8 mouse cellular contexts compared by ENCODE assay signal in the genomic region with DNA sequence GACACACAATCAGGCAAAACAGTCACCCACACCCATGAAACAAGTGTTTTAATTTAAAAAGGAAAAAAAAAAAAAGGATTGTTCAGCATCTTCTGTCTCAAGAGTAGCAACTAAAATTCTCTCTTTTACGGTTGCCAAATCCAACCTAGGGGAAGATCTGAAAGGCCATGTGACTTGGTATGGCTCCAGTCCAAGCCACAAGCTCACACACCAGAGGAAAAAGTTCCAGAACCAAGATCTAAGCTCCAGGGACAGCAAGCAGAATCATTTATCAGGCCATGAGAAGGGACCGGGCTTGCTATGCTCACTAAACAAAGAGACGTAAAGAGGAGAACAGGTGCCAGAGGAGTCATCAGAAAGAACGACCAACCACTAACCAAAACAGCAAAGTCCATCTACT. TPM values are rescaled to one million over a fixed set of nuclear protein-coding genes. Genes with fewer than 3 reads are reported as not detected.
DNase-seq lines count a peak whose midpoint lies in the region; ATAC-seq and TF ChIP-seq lines count a peak whose summit lies in the region.

No protein-coding gene starts in this region.

- DNase-seq in CH12.LX (ENCODE audit: extremely low read depth): peak; percentile 7
- DNase-seq in adrenal gland, adult 2 months: peak; percentile 62
- DNase-seq in limb, embryonic 10.5 days (ENCODE audit: low spot score): no peak
- no peak for DNase-seq in midbrain, postnatal 0 days (ENCODE audit: low spot score)
- no peak for DNase-seq in MN1 (ENCODE audit: low spot score)
- no peak for DNase-seq in testis, postnatal 10 days (ENCODE audit: low spot score)
- DNase-seq in left cerebral cortex, adult 8-10 months (ENCODE audit: low spot score in 2 of 2): no peak

- H3K27me3 ChIP-seq in CH12.LX (replicated peaks): no peaks in the 10 kb centered on the region
- no peaks in the 10 kb centered on the region for H3K27me3 ChIP-seq in heart, embryonic 11.5 days (ENCODE audit: control insufficient read depth, insufficient read depth, low read length)
- H3K27me3 ChIP-seq in limb, embryonic 10.5 days (ENCODE audit: low read depth, poor library complexity, severe bottlenecking): no peaks in the 10 kb centered on the region
- no peaks in the 10 kb centered on the region for H3K27me3 ChIP-seq in midbrain, postnatal 0 days (ENCODE audit: insufficient read depth, low read length)

- TF ChIP-seq EP300 in CH12.LX (IDR thresholded peaks at IDR 0.05; ENCODE audit: low read length): no peak

- dilution Hi-C loops in CH12.LX (cut with MboI; ENCODE audit: extremely low pct_ligation_motif_present, extremely low pct_unique_long_range_greater_than_20kb, low sequenced_read_pairs): no loop called here

- H3K9ac ChIP-seq in CH12.LX (ENCODE audit: insufficient read depth, low read depth): peak overlapping the region; percentile 88
- H3K9ac ChIP-seq in heart, embryonic 11.5 days (ENCODE audit: low read depth, low read length): 0 out of 2 replicates have a peak overlapping the region, but pooled peaks have one; percentile 58
- no peak overlapping the region for H3K9ac ChIP-seq in midbrain, postnatal 0 days (replicated peaks; ENCODE audit: low read length, poor library complexity, severe bottlenecking)

- H3K36me3 ChIP-seq in CH12.LX (replicated peaks in 1 of 2; ENCODE audit: control insufficient read depth in 1 of 2, insufficient read depth in 1 of 2, low read length in 1 of 2): peaks cover 3 to 34% of the 10 kb centered on the region in 2 experiments
- no peaks in the 10 kb centered on the region for H3K36me3 ChIP-seq in heart, embryonic 11.5 days (ENCODE audit: control insufficient read depth, insufficient read depth, low read length)
- peaks cover 22% of the 10 kb centered on the region for H3K36me3 ChIP-seq in limb, embryonic 10.5 days
- H3K36me3 ChIP-seq in midbrain, postnatal 0 days (ENCODE audit: insufficient read depth, low read length): no peaks in the 10 kb centered on the region

- H3K4me3 ChIP-seq in CH12.LX (replicated peaks in 1 of 3; ENCODE audit: low read depth in 2 of 3, low read length in 2 of 3, poor library complexity in 1 of 3): peak overlapping the region; percentile 46 to 86 (median 82)
- H3K4me3 ChIP-seq in heart, embryonic 11.5 days (ENCODE audit: low read depth, low read length): peak overlapping the region; percentile 89
- H3K4me3 ChIP-seq in limb, embryonic 10.5 days: peak overlapping the region; percentile 76
- H3K4me3 ChIP-seq in midbrain, postnatal 0 days (ENCODE audit: low read depth, low read length): no peak overlapping the region

- 52% methylated on average over 4 of the region's 4 CpGs for WGBS in heart, embryonic 11.5 days (ENCODE audit: insufficient replicate concordance)
- 63% methylated on average over 4 of the region's 4 CpGs for WGBS in limb, embryonic 10.5 days
- 56% methylated on average over 4 of the region's 4 CpGs for WGBS in midbrain, postnatal 0 days

- no peak for TF ChIP-seq RAD21 in CH12.LX (IDR thresholded peaks at IDR 0.05; ENCODE audit: low read depth, low read length)

- TF ChIP-seq CTCF in CH12.LX (conservative IDR thresholded peaks at IDR 0.05 in 1 of 2, IDR thresholded peaks at IDR 0.05 in 1 of 2; ENCODE audit: low read depth in 2 of 2, low read length in 2 of 2): no peak
- TF ChIP-seq CTCF in midbrain, postnatal 0 days (IDR thresholded peaks at IDR 0.05): no peak

- in situ Hi-C loops in CH12.LX (cut with MboI; ENCODE audit: low pct_ligation_motif_present, low pct_unique_long_range_greater_than_20kb, low sequenced_read_pairs): no loop called here

- ATAC-seq in heart, embryonic 11.5 days (replicated peaks; ENCODE audit: insufficient number of reproducible peaks, low FRiP score, low TSS enrichment): no peak
- no peak for ATAC-seq in midbrain, postnatal 0 days (ENCODE audit: low FRiP score)

- peaks cover 3 to 43% of the 10 kb centered on the region in 2 experiments; a peak in 3 of 4 replicates for H3K4me1 ChIP-seq in CH12.LX (ENCODE audit: control insufficient read depth in 1 of 2, insufficient read depth in 2 of 2)
- H3K4me1 ChIP-seq in heart, embryonic 11.5 days (ENCODE audit: control insufficient read depth, insufficient read depth, low read length): peaks cover 14% of the 10 kb centered on the region
- H3K4me1 ChIP-seq in limb, embryonic 10.5 days: peaks cover 26% of the 10 kb centered on the region
- H3K4me1 ChIP-seq in midbrain, postnatal 0 days (ENCODE audit: insufficient read depth, low read length): peaks cover 5% of the 10 kb centered on the region; the same call in 1 of the 2 replicates

- no peak overlapping the region for H3K27ac ChIP-seq in CH12.LX (ENCODE audit: insufficient read depth, low read depth)
- no peak overlapping the region for H3K27ac ChIP-seq in heart, embryonic 11.5 days (ENCODE audit: low read depth, low read length)
- no peak overlapping the region for H3K27ac ChIP-seq in limb, embryonic 10.5 days
- H3K27ac ChIP-seq in midbrain, postnatal 0 days (ENCODE audit: low read depth, low read length): no peak overlapping the region

- no peak for TF ChIP-seq POLR2A in CH12.LX (IDR thresholded peaks at IDR 0.05; ENCODE audit: low read depth, low read length)

- H3K4me2 ChIP-seq in CH12.LX (ENCODE audit: insufficient read depth, low read depth, poor library complexity, severe bottlenecking): peak overlapping the region; percentile 94
- peak overlapping the region; percentile 63 for H3K4me2 ChIP-seq in heart, embryonic 11.5 days
- H3K4me2 ChIP-seq in midbrain, postnatal 0 days (ENCODE audit: low read depth, low read length, poor library complexity, severe bottlenecking): peak overlapping the region; percentile 91; the same call in 1 of the 2 replicates

- H3K79me2 ChIP-seq in CH12.LX (replicated peaks; ENCODE audit: control insufficient read depth, extremely low read depth, insufficient read depth, poor library complexity, severe bottlenecking): peaks cover 16% of the 10 kb centered on the region

- H3K9me3 ChIP-seq in CH12.LX (replicated peaks; ENCODE audit: low read length): no peaks in the 10 kb centered on the region
- H3K9me3 ChIP-seq in heart, embryonic 11.5 days (replicated peaks; ENCODE audit: control insufficient read depth, low read length): no peaks in the 10 kb centered on the region
- H3K9me3 ChIP-seq in limb, embryonic 10.5 days (replicated peaks): no peaks in the 10 kb centered on the region
- no peaks in the 10 kb centered on the region for H3K9me3 ChIP-seq in midbrain, postnatal 0 days (ENCODE audit: low read length)

RNA-seq across cellular contexts. Expression of gene Fam53a, which starts 1.5 kb away (rescaled TPM):
- total RNA-seq in CH12.LX (2012; rRNA removed): 27.9 and 29.2 TPM in 2 replicates
- total RNA-seq in CH12.LX (2014; rRNA removed): 25.1 and 26.6 TPM in 2 replicates
- polyA plus RNA-seq in CH12.LX (2012; ENCODE audit: insufficient read length, low read depth): 32.9 and 33.4 TPM in 2 replicates
- total RNA-seq in adrenal gland, adult 2 months (2021): 10 to 100 TPM; 26.1 to 28.5 TPM
- polyA plus RNA-seq in adrenal gland, adult 2 months (2012; rRNA removed): 74.4 and 97.8 TPM in 2 replicates
- polyA plus RNA-seq in heart, embryonic 11.5 days (2014; fragmentation: Nextera tagmentation; extraction: Ambion mirVana): 56.6 and 59.5 TPM in 2 replicates
- polyA plus RNA-seq in limb, embryonic 10.5 days (2016; fragmentation: Nextera tagmentation; extraction: Ambion mirVana): 78.8 and 81.4 TPM in 2 replicates
- total RNA-seq in midbrain, postnatal 0 days (2014; rRNA removed): 29.1 and 41.2 TPM in 2 replicates
- 27.3 and 28.0 TPM in 2 replicates for polyA plus RNA-seq in midbrain, postnatal 0 days (2015; fragmentation: Nextera tagmentation; extraction: Ambion mirVana)
- total RNA-seq in left cerebral cortex, adult 8-10 months (2022): 10 to 100 TPM; 22.4 to 28.3 (median 26.2) TPM

RNA-seq across cellular contexts. Expression of gene Gm9903, which starts 1.8 kb away (rescaled TPM):
- total RNA-seq in CH12.LX (2012; rRNA removed) (0.08 and 0.21 TPM in 2 replicates), CH12.LX (2014; rRNA removed) (0.16 and 0.22 TPM in 2 replicates)
- 0.26 TPM in 1 of 2 replicates, not detected in the other for polyA plus RNA-seq in CH12.LX (2012; ENCODE audit: insufficient read length, low read depth)
- total RNA-seq in adrenal gland, adult 2 months (2021): under 1 TPM; 0.26 to 0.69 TPM
- 0.09 and 0.15 TPM in 2 replicates for polyA plus RNA-seq in adrenal gland, adult 2 months (2012; rRNA removed)
- polyA plus RNA-seq in heart, embryonic 11.5 days (2014; fragmentation: Nextera tagmentation; extraction: Ambion mirVana): 1.5 and 2.0 TPM in 2 replicates
- 0.30 and 0.91 TPM in 2 replicates for polyA plus RNA-seq in limb, embryonic 10.5 days (2016; fragmentation: Nextera tagmentation; extraction: Ambion mirVana)
- 1.2 TPM in 1 of 2 replicates, not detected in the other for total RNA-seq in midbrain, postnatal 0 days (2014; rRNA removed)
- 0.31 and 0.53 TPM in 2 replicates for polyA plus RNA-seq in midbrain, postnatal 0 days (2015; fragmentation: Nextera tagmentation; extraction: Ambion mirVana)
- total RNA-seq in left cerebral cortex, adult 8-10 months (2022): under 1 TPM; 0.55 to 0.89 (median 0.76) TPM

RNA-seq across cellular contexts. Expression of gene Slbp, which starts 24.4 kb away (rescaled TPM):
- total RNA-seq in CH12.LX (2012; rRNA removed): 85.4 and 111 TPM in 2 replicates
- total RNA-seq in CH12.LX (2014; rRNA removed): 263 and 284 TPM in 2 replicates
- polyA plus RNA-seq in CH12.LX (2012; ENCODE audit: insufficient read length, low read depth): 117 and 148 TPM in 2 replicates
- total RNA-seq in adrenal gland, adult 2 months (2021): 10 to 100 TPM; 29.4 to 37.7 TPM
- 17.8 and 25.0 TPM in 2 replicates for polyA plus RNA-seq in adrenal gland, adult 2 months (2012; rRNA removed)
- polyA plus RNA-seq in heart, embryonic 11.5 days (2014; fragmentation: Nextera tagmentation; extraction: Ambion mirVana): 162 and 166 TPM in 2 replicates
- polyA plus RNA-seq in limb, embryonic 10.5 days (2016; fragmentation: Nextera tagmentation; extraction: Ambion mirVana): 340 and 345 TPM in 2 replicates
- 91.2 and 99.5 TPM in 2 replicates for total RNA-seq in midbrain, postnatal 0 days (2014; rRNA removed)
- 119 and 126 TPM in 2 replicates for polyA plus RNA-seq in midbrain, postnatal 0 days (2015; fragmentation: Nextera tagmentation; extraction: Ambion mirVana)
- total RNA-seq in left cerebral cortex, adult 8-10 months (2022): 10 to 100 TPM; 25.0 to 28.6 (median 26.4) TPM

RNA-seq across cellular contexts. Expression of gene Tacc3, which starts 30.0 kb away (rescaled TPM):
- 89.4 and 110 TPM in 2 replicates for total RNA-seq in CH12.LX (2012; rRNA removed)
- total RNA-seq in CH12.LX (2014; rRNA removed): 186 and 202 TPM in 2 replicates
- polyA plus RNA-seq in CH12.LX (2012; ENCODE audit: insufficient read length, low read depth): 160 and 175 TPM in 2 replicates
- total RNA-seq in adrenal gland, adult 2 months (2021): 1 to 10 TPM; 4.4 to 5.4 TPM
- polyA plus RNA-seq in adrenal gland, adult 2 months (2012; rRNA removed): 2.3 and 3.6 TPM in 2 replicates
- polyA plus RNA-seq in heart, embryonic 11.5 days (2014; fragmentation: Nextera tagmentation; extraction: Ambion mirVana): 171 and 186 TPM in 2 replicates
- polyA plus RNA-seq in limb, embryonic 10.5 days (2016; fragmentation: Nextera tagmentation; extraction: Ambion mirVana): 323 and 325 TPM in 2 replicates
- 9.9 and 17.4 TPM in 2 replicates for total RNA-seq in midbrain, postnatal 0 days (2014; rRNA removed)
- 18.7 and 21.3 TPM in 2 replicates for polyA plus RNA-seq in midbrain, postnatal 0 days (2015; fragmentation: Nextera tagmentation; extraction: Ambion mirVana)
- 1 to 10 TPM; 5.3 to 7.5 (median 6.9) TPM for total RNA-seq in left cerebral cortex, adult 8-10 months (2022)

RNA-seq across cellular contexts. Expression of gene Tmem129, which starts 30.2 kb away (rescaled TPM):
- 14.8 and 15.2 TPM in 2 replicates for total RNA-seq in CH12.LX (2012; rRNA removed)
- total RNA-seq in CH12.LX (2014; rRNA removed): 10.8 and 11.2 TPM in 2 replicates
- polyA plus RNA-seq in CH12.LX (2012; ENCODE audit: insufficient read length, low read depth): 8.4 and 12.7 TPM in 2 replicates
- 10 to 100 TPM; 27.5 to 31.0 TPM for total RNA-seq in adrenal gland, adult 2 months (2021)
- polyA plus RNA-seq in adrenal gland, adult 2 months (2012; rRNA removed): 80.4 and 90.5 TPM in 2 replicates
- 41.5 and 42.3 TPM in 2 replicates for polyA plus RNA-seq in heart, embryonic 11.5 days (2014; fragmentation: Nextera tagmentation; extraction: Ambion mirVana)
- 40.5 and 47.2 TPM in 2 replicates for polyA plus RNA-seq in limb, embryonic 10.5 days (2016; fragmentation: Nextera tagmentation; extraction: Ambion mirVana)
- 26.0 and 29.5 TPM in 2 replicates for total RNA-seq in midbrain, postnatal 0 days (2014; rRNA removed)
- polyA plus RNA-seq in midbrain, postnatal 0 days (2015; fragmentation: Nextera tagmentation; extraction: Ambion mirVana): 17.3 and 21.4 TPM in 2 replicates
- total RNA-seq in left cerebral cortex, adult 8-10 months (2022): 10 to 100 TPM; 23.1 to 26.2 (median 24.0) TPM

Comparison
In these comparisons a context has a peak if more than half of its experiments do, and no peak if none do; other contexts are left out.
1. DNase-seq: peak in CH12.LX (single experiment) and adrenal gland, adult 2 months (single experiment); none in limb, embryonic 10.5 days (single experiment), midbrain, postnatal 0 days (single experiment), MN1 (single experiment), testis, postnatal 10 days (single experiment) and left cerebral cortex, adult 8-10 months (0 of 2).
2. Peak in every context shown above with its lines, with median percentiles within 50 percentile points of each other: H3K4me2 ChIP-seq.